Mouse (Mus musculus): ENCODE measurements around the gene Nrxn2.

Gene Nrxn2

DNA sequence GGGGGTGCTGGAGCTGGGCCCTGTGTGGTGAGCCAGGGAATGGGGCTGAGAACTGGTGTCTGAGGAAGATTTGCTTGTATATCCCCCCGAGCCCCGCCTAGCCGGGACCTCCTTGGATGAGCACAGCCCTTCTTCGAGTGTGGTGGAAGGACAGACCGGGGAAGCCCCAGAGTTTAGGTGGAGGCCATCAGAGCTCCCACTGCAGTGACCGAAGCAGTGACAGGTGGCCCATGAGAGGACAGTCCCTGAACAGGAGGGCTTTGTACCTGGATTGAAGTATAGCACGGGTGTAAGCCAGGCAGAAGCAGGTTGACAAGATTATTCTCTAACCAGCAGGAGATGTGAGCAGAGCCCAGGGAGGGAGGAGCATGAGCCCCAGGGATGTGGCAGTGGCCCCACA is 31.3 kb downstream of the Nrxn2 start:
- no peak for DNase-seq (ENCODE audit: extremely low read depth, insufficient read length, low spot score)

DNA sequence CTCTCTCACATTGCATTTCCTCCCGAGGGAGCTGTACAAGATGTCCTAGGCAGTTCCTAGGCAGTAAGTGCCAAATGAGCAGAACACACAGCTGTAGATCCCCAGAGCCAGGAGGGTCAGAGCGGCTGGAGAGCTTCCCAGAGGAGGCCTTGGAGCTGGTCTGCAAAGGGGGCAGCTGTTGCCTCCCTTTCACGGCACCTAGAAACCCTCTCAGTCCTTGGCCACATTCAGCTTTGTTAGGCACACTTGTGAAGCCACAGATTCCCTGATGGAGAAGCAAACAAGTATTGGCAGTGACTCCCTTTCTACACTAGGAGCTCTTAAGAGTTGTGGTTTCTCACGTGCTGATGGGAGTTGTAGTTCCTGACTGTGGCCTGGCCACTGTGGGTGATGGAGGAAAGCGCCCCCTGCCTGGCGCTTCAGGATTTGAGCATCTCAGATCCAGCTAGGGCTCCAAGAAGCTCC is 33.5 kb downstream of the Nrxn2 start:
- peak; percentile 70 for DNase-seq (ENCODE audit: extremely low read depth, insufficient read length, low spot score)

DNA sequence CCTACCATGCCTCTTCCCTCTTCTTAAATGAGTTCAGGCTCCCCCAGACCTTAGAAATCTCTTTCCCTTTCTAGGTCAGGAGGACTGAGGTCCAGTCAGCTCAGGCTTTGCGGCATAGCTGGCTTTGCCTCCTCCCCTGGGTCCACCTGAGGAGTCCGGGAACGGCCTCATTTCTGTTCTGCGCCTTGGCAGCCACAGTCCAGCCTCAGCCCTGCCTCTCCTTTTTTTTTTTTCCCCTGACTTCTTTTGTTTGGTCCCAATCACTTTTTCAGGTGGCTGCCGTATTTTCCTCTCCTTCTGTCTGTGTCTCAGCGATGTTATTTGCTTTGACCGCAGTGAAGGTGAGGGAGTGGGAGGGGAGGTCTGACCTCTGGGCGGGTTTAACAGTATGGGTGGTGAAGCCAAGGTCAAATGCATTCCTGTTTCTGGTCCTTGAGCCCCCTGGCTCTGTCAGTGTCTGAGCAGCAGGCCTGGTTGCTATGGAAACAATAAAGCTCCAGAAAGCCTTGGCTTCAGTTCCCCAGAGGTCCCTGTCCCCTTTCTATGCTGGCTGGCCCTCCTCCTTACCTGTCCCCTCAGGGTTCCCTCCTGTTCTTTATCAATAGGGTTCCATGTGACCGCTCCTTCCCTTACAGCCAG is 34.3 kb downstream of the Nrxn2 start:
- DNase-seq (ENCODE audit: extremely low read depth, insufficient read length, low spot score) = no peak

DNA sequence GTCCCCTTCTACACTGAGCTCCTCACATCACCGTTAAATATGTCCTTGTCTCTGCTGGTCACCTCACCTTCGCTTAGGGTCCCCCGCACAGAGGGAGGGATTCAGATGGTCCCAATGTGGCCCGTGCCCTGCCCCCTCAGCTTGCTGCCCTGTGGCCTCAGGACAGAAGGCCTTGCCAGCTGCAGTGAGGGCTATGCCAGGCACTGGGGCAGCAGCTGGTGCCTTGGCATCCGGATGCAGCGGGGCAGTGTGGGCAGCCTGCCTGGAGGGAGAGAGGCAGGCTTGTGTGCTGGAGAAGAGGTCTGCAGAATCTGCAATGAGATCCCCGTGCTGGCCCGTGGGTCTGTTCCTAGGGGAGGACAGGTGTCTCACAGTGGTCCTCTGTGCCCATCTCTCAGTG is 34.8 kb downstream of the Nrxn2 start:
- DNase-seq (ENCODE audit: extremely low read depth, insufficient read length, low spot score) = peak; percentile 62

DNA sequence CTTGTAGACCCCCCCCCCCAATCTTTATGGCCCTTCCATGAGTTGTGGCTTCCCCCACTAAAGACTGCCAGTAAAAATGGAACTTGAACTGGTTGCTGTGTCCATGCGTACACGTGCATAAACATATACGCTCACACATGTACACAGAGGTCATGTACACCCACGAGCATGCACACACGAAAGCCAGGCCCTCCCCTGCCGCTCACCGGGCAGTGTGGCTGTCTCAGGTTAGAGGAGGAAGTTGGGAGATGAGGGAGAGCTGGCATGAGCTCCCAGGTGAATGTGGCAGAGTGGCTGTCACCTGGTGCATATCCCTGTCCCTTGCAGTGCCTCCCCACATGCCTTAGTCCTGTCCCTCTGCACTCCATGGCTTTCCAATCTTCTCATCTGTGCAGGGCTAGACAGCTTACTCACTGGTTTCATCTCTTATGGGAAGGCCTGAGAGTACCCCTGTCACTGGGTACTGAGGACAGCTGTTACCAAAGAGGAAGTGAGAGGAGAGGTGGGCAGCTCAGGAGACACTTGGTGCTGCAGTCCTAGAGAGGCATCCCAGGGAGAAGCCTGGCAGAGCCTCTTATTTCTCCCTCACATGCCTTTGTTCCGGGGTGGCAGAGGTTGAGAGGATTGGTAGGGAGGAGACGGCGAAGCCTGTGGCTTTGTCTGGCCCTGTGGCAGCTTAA is 35.6 kb downstream of the Nrxn2 start:
- DNase-seq (ENCODE audit: extremely low read depth, insufficient read length, low spot score) = no peak

DNA sequence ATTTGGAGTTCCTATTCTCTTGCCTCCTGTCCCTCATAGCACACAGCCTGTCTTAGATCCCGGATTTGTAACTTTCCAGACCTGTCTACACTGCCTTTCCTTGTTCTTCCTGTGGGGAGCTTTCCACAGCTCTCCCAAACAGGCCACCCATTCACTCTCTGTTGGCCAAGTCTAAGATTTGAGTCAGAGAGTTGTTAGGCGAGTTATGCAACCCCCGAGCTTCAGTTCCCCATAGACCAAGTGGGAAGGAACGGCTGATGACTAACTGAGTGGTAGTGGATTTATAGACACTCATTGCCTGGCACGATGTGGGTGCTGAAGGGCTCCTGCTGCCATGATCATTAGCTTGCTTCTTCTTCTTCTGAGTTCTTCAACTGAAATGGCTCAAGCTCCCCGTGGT is 41.0 kb downstream of the Nrxn2 start:
- DNase-seq (ENCODE audit: extremely low read depth, insufficient read length, low spot score) = peak; percentile 61

DNA sequence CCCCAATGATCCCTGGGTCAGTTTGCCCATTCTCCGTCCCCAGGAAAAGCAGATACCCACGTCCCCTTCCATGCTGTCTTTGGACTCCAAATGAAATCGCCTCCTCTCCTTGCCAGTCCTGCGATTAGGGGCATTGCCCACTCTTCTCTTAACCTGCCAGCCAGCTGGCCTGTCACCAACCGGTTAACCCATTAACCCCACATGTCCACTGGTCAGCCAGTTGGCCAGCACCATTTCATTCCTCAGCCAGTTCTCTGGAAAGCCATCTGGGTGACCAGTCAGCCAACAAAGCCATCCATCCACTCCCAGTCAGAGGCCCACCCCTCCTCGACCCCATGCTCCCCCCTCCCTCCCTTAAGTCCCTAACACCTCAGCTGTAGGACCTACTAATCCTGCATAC is 44.3 kb downstream of the Nrxn2 start:
- no peak for DNase-seq (ENCODE audit: extremely low read depth, insufficient read length, low spot score)

DNA sequence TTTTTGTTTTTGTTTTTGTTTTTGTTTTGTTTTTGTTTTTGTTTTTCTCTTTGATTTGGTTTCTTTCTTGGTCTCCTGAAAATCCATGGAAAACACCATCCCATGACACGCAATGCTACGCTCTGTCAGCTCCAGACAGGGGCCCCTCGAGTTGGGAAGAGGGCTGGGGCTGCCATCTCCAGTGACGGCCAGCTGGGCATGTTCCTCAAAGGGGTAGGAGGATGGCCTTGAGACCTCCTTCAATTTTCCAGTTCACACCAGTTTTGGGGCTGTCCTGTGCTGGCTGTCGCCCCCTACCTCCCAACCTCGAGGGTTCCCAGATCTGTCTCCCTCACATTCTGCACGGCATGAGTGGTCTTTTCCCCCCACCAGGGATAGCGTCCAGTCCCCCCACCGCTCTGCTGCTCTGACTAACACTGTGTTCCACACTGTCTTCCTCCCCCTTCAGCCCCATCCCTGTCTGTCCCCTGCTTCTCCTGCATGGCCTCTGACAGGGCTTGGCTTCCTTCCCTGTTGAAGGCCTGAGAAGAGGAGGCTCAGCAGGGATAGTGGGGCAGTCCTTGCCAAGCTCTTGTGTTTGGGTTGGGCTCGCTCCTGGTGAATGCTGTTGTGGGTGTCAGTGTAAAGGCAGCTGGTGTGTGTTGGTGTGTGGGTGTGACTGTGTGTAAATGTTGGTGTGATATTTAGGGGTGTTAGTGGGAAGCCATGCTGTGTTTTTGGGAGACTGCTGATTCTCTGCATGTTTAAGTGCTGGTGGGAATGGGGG is 46.0 kb downstream of the Nrxn2 start:
- no peak for DNase-seq (ENCODE audit: extremely low read depth, insufficient read length, low spot score)

DNA sequence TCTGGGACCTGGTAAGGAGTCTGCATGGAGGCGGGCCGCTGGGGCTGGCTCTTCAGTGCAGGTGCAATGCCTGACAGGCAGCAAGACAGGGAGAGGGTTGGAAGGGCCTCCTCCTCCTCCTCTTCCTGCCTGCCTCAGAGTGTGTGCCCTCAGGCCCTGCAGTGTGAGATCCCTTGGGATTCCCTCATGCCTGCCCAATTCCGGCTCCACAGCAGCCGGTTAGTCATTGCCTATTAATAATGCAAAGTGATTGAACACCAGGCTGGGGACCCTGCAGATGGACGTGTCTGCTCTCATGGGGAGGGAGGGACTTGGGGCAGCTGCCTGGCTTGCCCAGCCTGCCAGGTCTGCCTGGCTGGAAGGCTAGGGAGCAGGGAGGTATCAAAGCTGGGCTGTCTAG is 46.6 kb downstream of the Nrxn2 start:
- peak; percentile 75 for DNase-seq (ENCODE audit: extremely low read depth, insufficient read length, low spot score)

DNA sequence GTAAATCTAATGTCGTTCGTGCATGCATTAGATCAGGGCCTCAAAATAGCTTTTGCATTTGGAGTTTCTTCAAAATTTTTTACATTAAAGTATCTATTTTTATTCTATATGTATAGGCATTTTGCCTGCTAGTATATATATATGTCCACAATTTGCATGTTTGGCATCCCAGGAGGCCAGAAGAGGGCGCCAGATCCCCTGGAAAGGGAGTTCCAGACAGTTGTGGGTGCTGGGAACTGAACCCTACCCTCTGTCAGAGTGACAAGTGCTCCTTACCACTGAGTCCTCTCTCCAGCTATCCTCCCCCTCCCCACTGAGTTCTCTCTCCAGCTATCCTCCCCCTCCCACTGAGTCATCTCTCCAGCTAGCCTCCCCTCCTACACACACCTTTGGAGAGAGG is 48.4 kb downstream of the Nrxn2 start:
- DNase-seq (ENCODE audit: extremely low read depth, insufficient read length, low spot score) = no peak

DNA sequence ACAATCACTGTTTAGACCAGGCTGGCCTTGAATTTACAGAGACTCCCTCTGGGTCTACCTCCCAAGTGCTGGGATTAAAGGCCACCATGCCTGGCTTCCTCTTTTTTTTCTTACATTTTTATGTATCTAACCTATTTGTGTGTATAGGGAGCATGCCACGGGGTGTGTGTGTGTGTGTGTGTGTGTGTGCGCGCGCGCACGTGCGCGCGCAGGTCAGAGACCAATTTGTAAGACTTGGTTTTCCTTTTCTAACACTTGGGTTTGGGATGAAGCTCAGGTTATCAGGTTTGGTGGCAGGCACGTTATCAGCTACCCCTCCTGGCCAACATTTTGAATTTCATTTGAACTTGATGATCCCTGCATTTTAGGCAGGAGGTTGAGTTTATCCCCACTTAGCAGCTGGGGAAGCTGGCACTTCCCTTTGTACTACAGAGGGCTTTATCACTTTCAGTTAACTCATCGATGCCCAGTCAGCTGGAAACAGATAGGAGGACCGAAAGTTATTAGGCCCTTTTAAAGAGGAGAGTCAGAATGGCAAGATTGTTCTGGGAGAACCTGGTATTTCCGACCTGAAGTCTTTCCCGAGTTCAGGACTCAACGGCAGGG is 48.9 kb downstream of the Nrxn2 start:
- DNase-seq (ENCODE audit: extremely low read depth, insufficient read length, low spot score) = no peak

DNA sequence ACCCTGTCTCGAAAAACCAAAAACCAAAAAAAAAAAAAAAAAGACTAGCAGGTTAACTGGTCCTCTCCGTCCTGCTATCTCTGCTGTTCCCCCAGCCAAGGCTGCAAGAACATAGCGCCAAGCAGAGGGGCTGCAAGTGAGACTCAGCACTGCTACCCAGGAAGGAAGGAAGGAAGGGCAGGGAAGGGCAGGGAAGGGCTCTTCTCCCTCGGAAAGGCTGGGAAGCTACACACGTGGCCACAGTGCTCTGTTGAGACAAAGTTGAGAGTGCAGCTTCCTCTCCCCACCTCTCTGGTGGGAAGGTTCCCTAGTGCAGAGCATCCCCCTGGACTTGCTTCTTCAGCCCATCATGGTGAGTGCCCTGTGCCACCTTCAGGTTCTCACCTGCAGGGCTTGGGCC is 53.1 kb downstream of the Nrxn2 start:
- no peak for DNase-seq (ENCODE audit: extremely low read depth, insufficient read length, low spot score)

DNA sequence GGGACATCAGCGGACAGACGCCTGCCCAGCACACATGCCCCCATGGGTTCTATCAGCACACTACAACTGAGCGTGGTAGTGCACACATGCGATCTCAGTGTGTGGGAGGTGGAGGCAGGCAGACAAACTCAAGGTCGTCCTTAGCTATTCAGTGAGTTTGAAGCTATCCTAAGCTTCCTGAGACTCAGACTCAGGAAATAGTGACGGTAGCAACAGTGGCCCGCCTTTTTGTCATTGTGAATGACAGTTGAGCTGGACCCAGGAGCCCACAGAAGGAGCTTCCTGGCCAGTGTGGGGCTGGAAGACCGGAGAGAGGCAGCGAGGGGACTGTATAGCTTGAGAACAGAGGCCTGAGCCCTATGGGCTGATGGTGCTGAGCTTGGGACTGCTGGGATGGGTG is 54.3 kb downstream of the Nrxn2 start:
- DNase-seq (ENCODE audit: extremely low read depth, insufficient read length, low spot score) = no peak

DNA sequence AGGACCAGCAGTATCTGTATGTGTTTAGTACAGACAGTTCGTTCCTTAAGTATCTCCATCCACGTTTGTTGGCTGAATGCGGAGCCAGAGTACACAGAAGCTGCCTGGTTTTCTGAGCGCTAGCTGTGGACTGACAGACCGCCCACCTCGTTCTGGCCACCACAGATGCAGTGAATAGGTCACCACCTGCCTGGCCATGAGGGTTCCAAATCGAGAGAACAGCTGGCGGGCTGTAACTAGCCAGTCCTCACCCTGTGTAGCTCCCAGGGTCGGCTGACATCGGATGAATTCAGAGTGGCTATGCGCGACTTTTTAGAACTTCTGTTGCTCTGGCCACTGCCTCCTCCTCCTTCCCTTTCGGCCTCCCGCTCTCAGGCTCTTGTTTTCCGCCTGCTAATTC is 56.2 kb downstream of the Nrxn2 start:
- no peak for DNase-seq (ENCODE audit: extremely low read depth, insufficient read length, low spot score)

DNA sequence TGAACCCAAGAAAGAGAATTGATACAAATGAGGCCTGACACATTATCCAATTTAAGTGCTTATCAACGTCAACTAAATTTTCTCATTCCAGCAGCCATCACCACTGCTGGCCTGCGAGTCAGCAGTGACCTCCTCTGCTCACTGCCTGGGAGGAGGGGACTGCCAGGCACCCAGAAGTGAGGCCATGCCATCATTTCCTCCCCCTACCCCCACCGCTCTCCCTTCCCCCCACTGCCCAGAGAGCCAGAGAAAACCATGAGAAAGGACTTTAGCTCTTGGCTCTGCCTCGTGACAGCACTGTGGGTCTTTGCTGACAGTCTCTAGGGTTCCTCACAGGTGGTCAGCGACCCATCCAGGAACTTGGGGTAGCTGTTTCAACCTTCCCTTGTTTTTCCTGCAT is 56.6 kb downstream of the Nrxn2 start:
- DNase-seq (ENCODE audit: extremely low read depth, insufficient read length, low spot score) = no peak

DNA sequence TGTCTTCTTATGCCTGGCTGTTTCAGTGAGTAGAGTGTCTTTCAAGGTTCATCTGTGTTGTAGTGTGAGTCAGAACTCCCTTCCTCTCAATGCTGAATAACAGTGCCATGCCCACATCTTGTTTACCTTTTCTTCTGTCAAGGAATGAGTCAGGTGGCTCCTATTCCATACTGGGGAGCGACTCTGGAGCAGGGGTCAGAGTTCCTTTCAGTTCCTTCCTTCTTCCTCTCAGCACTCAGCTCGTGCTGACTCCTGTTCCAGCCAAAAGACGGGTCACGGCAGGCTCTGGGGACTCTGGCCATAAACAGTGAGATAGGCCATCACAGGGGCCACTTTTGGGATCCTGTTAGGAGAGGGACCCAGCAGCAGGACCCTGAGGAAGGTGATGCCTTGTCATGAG is 58.5 kb downstream of the Nrxn2 start:
- DNase-seq (ENCODE audit: extremely low read depth, insufficient read length, low spot score) = no peak

DNA sequence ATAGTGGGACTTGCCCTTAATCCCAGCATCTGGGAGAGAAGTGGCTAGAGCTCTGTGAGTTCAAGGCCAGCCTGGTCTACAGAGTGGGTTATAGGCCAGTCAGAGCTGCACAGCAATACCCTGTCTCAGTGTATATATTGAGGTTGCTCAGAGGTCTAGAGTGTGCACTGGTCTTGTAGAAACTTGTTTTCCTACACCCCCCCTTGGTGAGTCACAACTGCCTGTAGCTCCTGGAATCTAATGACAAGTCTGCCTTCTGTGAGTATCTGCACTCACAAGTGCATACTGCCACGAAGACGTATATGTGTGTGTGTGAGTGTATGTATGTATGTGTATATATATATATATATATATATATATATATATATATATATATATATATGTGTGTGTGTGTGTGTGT is 60.0 kb downstream of the Nrxn2 start:
- DNase-seq (ENCODE audit: extremely low read depth, insufficient read length, low spot score) = no peak

DNA sequence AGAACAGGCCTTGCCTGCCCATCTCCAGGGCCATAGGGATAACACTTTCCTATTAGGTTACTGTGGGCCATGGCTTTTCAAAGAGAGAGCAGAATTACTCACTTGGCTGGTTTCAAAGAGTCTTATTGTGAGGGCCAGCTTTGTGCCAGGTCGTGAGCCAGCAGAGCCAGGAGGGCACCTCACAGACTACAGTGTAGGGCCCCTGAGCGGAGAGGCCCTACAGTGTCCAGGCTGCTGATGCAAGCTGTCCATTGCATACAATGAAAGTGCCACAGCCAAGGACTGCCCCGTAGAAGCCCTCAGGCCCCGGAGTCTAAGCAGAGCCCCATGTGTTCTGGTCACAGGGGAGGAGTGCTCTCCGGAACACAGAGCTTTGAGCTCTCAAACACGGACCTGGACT is 64.4 kb downstream of the Nrxn2 start:
- no peak for DNase-seq (ENCODE audit: extremely low read depth, insufficient read length, low spot score)

DNA sequence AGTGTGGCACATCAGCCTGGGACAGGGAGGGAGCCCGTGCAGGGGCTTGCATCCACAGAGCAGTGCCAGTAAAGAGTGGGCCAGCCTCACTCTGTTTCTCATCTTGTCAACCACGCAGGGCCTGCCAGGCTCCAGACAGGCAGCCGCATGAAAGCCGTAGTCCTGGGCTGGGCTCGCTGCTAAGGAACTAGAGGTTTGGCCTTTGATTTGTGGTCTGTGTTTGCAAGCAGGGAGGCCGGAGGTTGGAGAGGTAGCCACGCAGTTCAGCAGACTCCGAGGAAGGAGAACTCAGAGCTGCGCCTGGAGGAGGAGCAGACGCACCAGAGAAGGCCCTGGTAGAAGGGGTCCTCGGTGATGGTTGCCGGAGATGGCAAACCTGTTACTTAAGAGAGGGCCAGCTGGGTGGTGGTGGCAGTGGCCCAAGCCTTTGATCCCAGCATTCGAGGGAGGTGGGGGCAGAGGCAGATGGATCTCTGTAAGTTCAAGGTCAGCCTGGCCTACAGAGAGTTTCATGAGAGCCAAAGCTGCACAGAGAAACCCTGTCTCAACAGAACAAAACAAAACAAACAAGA is 66.6 kb downstream of the Nrxn2 start:
- no peak for DNase-seq (ENCODE audit: extremely low read depth, insufficient read length, low spot score)

DNA sequence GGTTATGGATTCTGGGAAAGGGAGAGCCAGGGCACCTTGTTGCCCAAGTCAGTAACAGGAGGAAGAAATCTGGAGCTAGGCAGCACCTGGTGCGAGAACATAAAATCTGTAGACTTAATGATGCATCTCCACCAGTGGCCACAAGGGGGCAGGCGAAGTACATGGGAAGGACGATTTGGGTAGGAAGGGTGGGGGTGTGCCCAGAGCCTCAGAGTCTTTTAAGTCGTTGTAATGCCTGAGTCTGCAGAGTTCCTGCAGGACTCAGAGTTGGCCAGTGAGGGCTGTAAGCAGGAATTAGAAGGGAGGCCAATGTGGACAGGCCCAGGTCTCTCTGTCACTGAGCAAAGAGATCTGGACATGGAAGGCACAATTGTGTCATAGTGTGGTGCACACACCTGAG is 70.5 kb downstream of the Nrxn2 start:
- peak; percentile 48 for DNase-seq (ENCODE audit: extremely low read depth, insufficient read length, low spot score)

DNA sequence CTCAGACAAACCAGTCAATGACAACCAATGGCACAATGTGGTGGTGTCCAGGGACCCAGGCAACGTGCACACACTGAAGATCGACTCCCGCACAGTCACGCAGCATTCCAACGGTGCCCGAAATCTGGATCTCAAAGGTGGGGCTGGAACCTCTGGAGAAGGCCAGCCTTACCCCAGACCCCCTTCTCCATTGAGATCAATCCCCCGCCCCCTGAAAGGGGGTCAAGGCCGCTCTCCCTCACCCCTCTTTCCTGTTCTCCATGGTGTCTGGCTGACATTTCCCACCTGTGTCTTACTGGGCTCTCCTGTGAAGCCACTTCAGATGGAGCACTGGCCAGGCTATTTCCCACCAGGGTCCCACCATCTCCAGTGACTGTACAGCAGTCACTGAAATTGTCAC is 73.0 kb downstream of the Nrxn2 start:
- DNase-seq (ENCODE audit: extremely low read depth, insufficient read length, low spot score) = no peak
